Mouse (Mus musculus) heart, adult 9 months (tissue): ENCODE results near the gene 4930502E18Rik.
A peak's percentile ranks its signal among the peaks of the same experiment; 100 is the strongest.
"Not testable (repeated sequence)": the region's sequence is repeated elsewhere in the genome, so short reads cannot be mapped to it uniquely, and the experiment has no call there.

Experiments used
- DNase-seq, 2 experiments: peaks; one replicate each; pipeline ENCODE4 v3.0.0; 2022; ENCODE audit warnings: low spot score in 2 of 2

4930502E18Rik gene

GRCm38 (mm10) chrX:53724596-53724995 lies at the start of gene 4930502E18Rik:
Gene 4930502E18Rik, plus strand, starts transcription at chrX:53724826.
- no peak for DNase-seq

GRCm38 (mm10) chrX:53676943-53677342 lies 47.7 kb upstream of the 4930502E18Rik start:
- peak; percentile 4 to 40 for DNase-seq

- DNase-seq = not testable (repeated sequence)
Observed at GRCm38 (mm10) chrX:53682650-53683049, 42.0 kb upstream of the 4930502E18Rik start.

GRCm38 (mm10) chrX:53684676-53685075 lies 40.0 kb upstream of the 4930502E18Rik start:
- not testable (repeated sequence) for DNase-seq

- DNase-seq = no peak
Observed at GRCm38 (mm10) chrX:53692065-53692464, 32.6 kb upstream of the 4930502E18Rik start.

- DNase-seq = no peak
Observed at GRCm38 (mm10) chrX:53693141-53693540, 31.5 kb upstream of the 4930502E18Rik start.

GRCm38 (mm10) chrX:53694008-53694777 lies 30.4 kb upstream of the 4930502E18Rik start:
- DNase-seq = no peak

GRCm38 (mm10) chrX:53699225-53699624 lies 25.4 kb upstream of the 4930502E18Rik start:
- DNase-seq = no peak

- no peak for DNase-seq
Observed at GRCm38 (mm10) chrX:53702673-53703072, 22.0 kb upstream of the 4930502E18Rik start.

- no peak for DNase-seq
Observed at GRCm38 (mm10) chrX:53715942-53716322, 8.7 kb upstream of the 4930502E18Rik start.

- DNase-seq = peak; percentile 1 to 17
Observed at GRCm38 (mm10) chrX:53716323-53717182, 8.1 kb upstream of the 4930502E18Rik start.

- DNase-seq = no peak
Observed at GRCm38 (mm10) chrX:53728967-53729366, 4.3 kb downstream of the 4930502E18Rik start.

- peak in 1 of 2 experiments; percentile 5 for DNase-seq
Observed at GRCm38 (mm10) chrX:53752851-53753250, 28.2 kb downstream of the 4930502E18Rik start.

- DNase-seq = no peak
Observed at GRCm38 (mm10) chrX:53757736-53758135, 33.1 kb downstream of the 4930502E18Rik start, which contains the start of gene 1700013H16Rik. Gene 1700013H16Rik, minus strand, starts transcription at chrX:53757831.

GRCm38 (mm10) chrX:53776276-53776675 lies 51.6 kb downstream of the 4930502E18Rik start, which contains the start of gene Zfp36l3:
Gene Zfp36l3, minus strand, starts transcription at chrX:53776394.
- no peak for DNase-seq
